Mouse (Mus musculus): ENCODE data around the gene Spata18.

DNA sequence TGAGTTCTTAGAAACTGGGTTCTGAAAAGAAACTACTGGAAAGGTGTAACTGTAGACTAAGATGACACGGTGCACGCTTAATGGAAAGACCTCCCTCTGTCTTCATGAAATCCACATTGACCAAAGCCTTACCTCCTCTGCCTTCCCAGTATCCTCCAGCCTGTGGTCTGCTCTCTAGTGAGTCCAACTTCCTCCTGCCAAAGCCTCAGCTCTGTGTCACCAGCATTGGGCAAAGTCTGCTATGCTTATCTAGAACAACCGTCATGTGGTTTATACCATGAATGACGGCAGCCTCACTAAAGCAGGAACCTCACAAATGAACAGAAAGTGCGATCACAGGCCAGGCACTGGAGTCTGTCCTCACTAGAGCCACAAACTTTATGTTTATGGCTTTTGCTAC, 21.0 kb upstream of the Spata18 start:
- TF ChIP-seq EP300 (IDR thresholded peaks at IDR 0.05) (no peak), CTCF (IDR thresholded peaks at IDR 0.05) (no peak)
